In the genomic region with DNA sequence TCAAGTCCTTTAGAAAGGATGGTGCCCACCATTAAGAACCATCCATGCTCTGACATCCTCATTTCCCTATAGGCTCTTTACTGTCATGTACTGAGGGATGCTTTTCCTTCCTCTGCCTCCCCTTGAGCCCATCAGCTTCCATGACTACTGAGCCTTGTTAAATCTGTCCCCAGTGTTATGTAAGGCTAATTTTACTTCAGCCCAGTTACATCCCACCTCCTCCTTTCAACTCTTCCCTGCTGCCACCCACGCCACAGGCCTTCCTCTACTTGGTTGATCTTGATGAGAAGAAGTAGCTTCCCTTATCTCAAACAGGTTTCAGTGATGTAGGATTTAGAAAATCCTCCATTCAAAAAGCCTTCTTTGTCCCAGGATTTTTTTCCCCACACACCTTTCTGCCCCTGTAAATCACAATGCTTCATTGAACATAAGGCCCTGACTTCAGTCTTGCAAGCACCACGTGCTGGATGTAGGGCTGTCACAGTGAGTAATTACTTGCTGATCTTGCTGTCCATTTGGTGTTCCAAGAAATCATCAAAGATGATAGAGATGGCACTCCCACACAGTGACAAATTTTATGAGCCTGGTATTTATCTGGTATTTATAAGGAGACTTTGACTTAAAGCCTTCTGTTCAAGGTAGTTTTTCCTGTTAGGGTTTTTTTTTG, we compare ENCODE assay signal across 23 mouse cellular contexts.
A peak's percentile ranks its signal among the peaks of the same experiment; 100 is the strongest.
DNase-seq lines count a peak whose midpoint lies in the region; ATAC-seq lines count a peak whose summit lies in the region.
"Had no signal": no experiment of that assay in that cellular context is flagged by ENCODE, and none has a peak within 500 bp of the region (broad histone marks: within the 10 kb centered on the region; RNA-seq: fewer than 3 reads in every experiment).

No protein-coding gene starts in this region.

- 20% methylated on average over 2 of the region's 2 CpGs for WGBS in kidney, embryonic 16.5 days

- no peaks in the 10 kb centered on the region for H3K27me3 ChIP-seq in kidney, embryonic 16.5 days (ENCODE audit: insufficient read depth, low read length)
- H3K27me3 ChIP-seq: forebrain, embryonic 12.5 days; heart, embryonic 12.5 days; limb, embryonic 13.5 days; liver, embryonic 13.5 days; megakaryocyte, embryonic 14.5 days had no signal

- no peaks in the 10 kb centered on the region for H3K4me1 ChIP-seq in kidney, embryonic 16.5 days (ENCODE audit: insufficient read depth, low read length)
- H3K4me1 ChIP-seq: forebrain, embryonic 12.5 days; heart, embryonic 12.5 days; limb, embryonic 13.5 days; liver, embryonic 13.5 days; megakaryocyte, embryonic 14.5 days had no signal

- H3K4me2 ChIP-seq in kidney, embryonic 16.5 days (replicated peaks; ENCODE audit: low read depth, low read length): no peak overlapping the region
- H3K4me2 ChIP-seq: forebrain, embryonic 12.5 days; heart, embryonic 12.5 days; limb, embryonic 13.5 days; liver, embryonic 13.5 days; lung, embryonic 14.5 days had no signal

- no peak for DNase-seq in kidney, postnatal 36 days
- DNase-seq in fat pad, adult 2 months (ENCODE audit: extremely low read depth, low read depth, low spot score): peak; percentile 31
- peak; percentile 11 to 51 for DNase-seq in left cerebral cortex, adult 18-20 months (ENCODE audit: low spot score in 2 of 2)
- peak; percentile 5 for DNase-seq in right cerebral cortex, postnatal 14 days
- DNase-seq in adrenal gland, postnatal 25 days: no peak
- DNase-seq in cerebellum, postnatal 10 days: no peak
- DNase-seq: adrenal gland, postnatal 36 days; cerebellum, adult 11 months; cerebellum, postnatal 14 days; gastrocnemius, postnatal 10 days; heart, adult 11 months; heart, postnatal 10 days; kidney, postnatal 4 days; liver, embryonic 13.5 days; lung, embryonic 14.5 days; midbrain, embryonic 14.5 days had no signal

- H3K9me3 ChIP-seq in kidney, embryonic 16.5 days (ENCODE audit: low read length): no peaks in the 10 kb centered on the region
- H3K9me3 ChIP-seq: forebrain, embryonic 12.5 days; heart, embryonic 12.5 days; limb, embryonic 13.5 days; liver, embryonic 13.5 days; megakaryocyte, embryonic 14.5 days had no signal

- H3K27ac ChIP-seq in kidney, embryonic 16.5 days (ENCODE audit: low read length): no peak overlapping the region
- H3K27ac ChIP-seq: forebrain, embryonic 12.5 days; hindbrain, postnatal 0 days; limb, embryonic 13.5 days; liver, embryonic 13.5 days had no signal

- no peak overlapping the region for H3K4me3 ChIP-seq in kidney, embryonic 16.5 days (ENCODE audit: low read length)
- H3K4me3 ChIP-seq: forebrain, embryonic 12.5 days; heart, embryonic 12.5 days; limb, embryonic 13.5 days; liver, embryonic 13.5 days; megakaryocyte, embryonic 14.5 days had no signal

- H3K9ac ChIP-seq in kidney, embryonic 16.5 days (replicated peaks; ENCODE audit: low read length): no peak overlapping the region
- H3K9ac ChIP-seq: forebrain, embryonic 12.5 days; heart, embryonic 12.5 days; limb, embryonic 13.5 days; liver, embryonic 13.5 days; lung, embryonic 14.5 days had no signal

- peak; percentile 57; the same call in 1 of the 2 replicates for ATAC-seq in kidney, embryonic 16.5 days (ENCODE audit: low FRiP score, low TSS enrichment)
- ATAC-seq: hindbrain, postnatal 0 days; intestine, postnatal 0 days had no signal

- H3K36me3 ChIP-seq in kidney, embryonic 16.5 days (ENCODE audit: insufficient read depth, low read length): no peaks in the 10 kb centered on the region
- H3K36me3 ChIP-seq: forebrain, embryonic 12.5 days; heart, embryonic 12.5 days; limb, embryonic 13.5 days; liver, embryonic 13.5 days had no signal

Comparison
In these comparisons a context has a peak if more than half of its experiments do, and no peak if none do; other contexts are left out.
1. DNase-seq: peak in fat pad, adult 2 months (single experiment), left cerebral cortex, adult 18-20 months (2 of 2) and right cerebral cortex, postnatal 14 days (single experiment); none in kidney, postnatal 36 days (0 of 2), adrenal gland, postnatal 25 days (single experiment) and cerebellum, postnatal 10 days (0 of 2).